Mouse (Mus musculus) embryonic facial prominence, embryonic 10.5 days (tissue): ENCODE data around the gene Acsf3. TPM values are rescaled to one million over a fixed set of nuclear protein-coding genes. Genes with fewer than 3 reads are reported as not detected.

ENCODE experiments used
- DNase-seq: peaks from one replicate; pipeline ENCODE4 v3.0.0-alpha.2; 2017; ENCODE audit warnings: low spot score
- H3K27ac ChIP-seq: fragments of 300-500 bp; sonication (generic); replicated peaks from 2 replicates; pipeline ENCODE4 v1.5.1; 2016; ENCODE audit warnings: mild to moderate bottlenecking
- H3K27me3 ChIP-seq: fragments of 300-500 bp; sonication (generic); replicated peaks from 2 replicates; pipeline ENCODE4 v1.6.1; 2016; ENCODE audit warnings: low read depth, mild to moderate bottlenecking; ENCODE audit not compliant: poor library complexity, severe bottlenecking
- H3K36me3 ChIP-seq: fragments of 300-500 bp; sonication (generic); replicated peaks from 2 replicates; pipeline ENCODE4 v1.6.1; 2016; ENCODE audit warnings: mild to moderate bottlenecking, moderate library complexity
- H3K4me1 ChIP-seq: fragments of 300-500 bp; sonication (generic); 2 replicates; pipeline ENCODE4 v1.6.1; 2016
- H3K4me3 ChIP-seq: fragments of 300-500 bp; sonication (generic); 2 replicates; pipeline ENCODE4 v1.5.1; 2016; ENCODE audit warnings: mild to moderate bottlenecking, moderate library complexity
- H3K9me3 ChIP-seq: fragments of 300-500 bp; sonication (generic); 2 replicates; pipeline ENCODE4 v1.6.1; 2016; ENCODE audit warnings: mild to moderate bottlenecking
- WGBS: fragments of 180-500 bp; shearing (Covaris S2); methylation state at CpG from one replicate; pipeline ENCODE4 v1.1.7; 2016; 5-methylcytosine and 5-hydroxymethylcytosine counted together
- polyA plus RNA-seq: library from polyadenylated mRNA; unstranded; fragments of >200 nt; fragmentation: Nextera tagmentation; extraction: Ambion mirVana; gene quantifications from 2 replicates; pipeline ENCODE4 v1.2.1, GENCODE M21; 2016

Acsf3 gene
- polyA plus RNA-seq, 1 experiment from 2014 or later, result 16.4 TPM

- Histone ChIP-seq H3K9me3 (no peaks in the 10 kb centered on the region), H3K27ac (no peak overlapping the region), H3K27me3 (peaks cover 25% of the 10 kb centered on the region), H3K4me3 (no peak overlapping the region), H3K36me3 (no peaks in the 10 kb centered on the region), H3K4me1 (peaks cover 33% of the 10 kb centered on the region)
- no peak for DNase-seq
- WGBS, result 85% methylated on average over 4 of the region's 4 CpGs
These were observed 70.4 kb downstream of the Acsf3 start for GRCm38 (mm10) chr8:122845662-122846061.

- Histone ChIP-seq H3K36me3 (no peaks in the 10 kb centered on the region), H3K27me3 (peaks cover 39% of the 10 kb centered on the region), H3K27ac (peak within 1 kb of the TSS; percentile 51; the same call in 1 of the 2 replicates), H3K4me3 (peak within 1 kb of the TSS; percentile 44), H3K9me3 (no peaks in the 10 kb centered on the region), H3K4me1 (peaks cover 40% of the 10 kb centered on the region)
- peak; percentile 86 for DNase-seq
- WGBS, result 14% methylated on average over 18 of the region's 18 CpGs
These were observed 72.7 kb downstream of the Acsf3 start, which contains the start of gene Cdh15 for GRCm38 (mm10) chr8:122847829-122848561. Gene Cdh15, plus strand, starts transcription at chr8:122847966.

GRCm38 (mm10) chr8:122849152-122849910, 74.0 kb downstream of the Acsf3 start:
- Histone ChIP-seq H3K27ac (0 out of 2 replicates have a peak overlapping the region, but pooled peaks have one; percentile 35), H3K27me3 (peaks cover 39% of the 10 kb centered on the region), H3K4me1 (peaks cover 53% of the 10 kb centered on the region), H3K36me3 (no peaks in the 10 kb centered on the region), H3K9me3 (no peaks in the 10 kb centered on the region), H3K4me3 (peak overlapping the region; percentile 16; the same call in 1 of the 2 replicates)
- 59% methylated on average over 11 of the region's 11 CpGs for WGBS
- no peak for DNase-seq

- Histone ChIP-seq H3K4me1 (peaks cover 67% of the 10 kb centered on the region), H3K9me3 (no peaks in the 10 kb centered on the region), H3K27me3 (peaks cover 34% of the 10 kb centered on the region), H3K4me3 (no peak overlapping the region), H3K27ac (peak overlapping the region; percentile 3; the same call in 1 of the 2 replicates), H3K36me3 (no peaks in the 10 kb centered on the region)
- DNase-seq, result no peak
- WGBS, result 72% methylated on average over 3 of the region's 3 CpGs
These were observed 75.5 kb downstream of the Acsf3 start for GRCm38 (mm10) chr8:122850641-122851240.

GRCm38 (mm10) chr8:122851692-122852545, 76.6 kb downstream of the Acsf3 start:
- 83% methylated on average over 12 of the region's 12 CpGs for WGBS
- Histone ChIP-seq H3K27ac (0 out of 2 replicates have a peak overlapping the region, but pooled peaks have one; percentile 24), H3K9me3 (no peaks in the 10 kb centered on the region), H3K36me3 (no peaks in the 10 kb centered on the region), H3K4me1 (peaks cover 68% of the 10 kb centered on the region), H3K4me3 (no peak overlapping the region), H3K27me3 (peaks cover 30% of the 10 kb centered on the region)
- no peak for DNase-seq

- H3K4me3 ChIP-seq, result no peak overlapping the region
- H3K27ac ChIP-seq, result 0 out of 2 replicates have a peak overlapping the region, but pooled peaks have one; percentile 24
- no peaks in the 10 kb centered on the region for H3K36me3 ChIP-seq
- 61% methylated on average over 1 of the region's 1 CpGs for WGBS
- no peak for DNase-seq
- H3K27me3 ChIP-seq, result peaks cover 29% of the 10 kb centered on the region
- peaks cover 67% of the 10 kb centered on the region for H3K4me1 ChIP-seq
- H3K9me3 ChIP-seq, result no peaks in the 10 kb centered on the region
These were observed 77.2 kb downstream of the Acsf3 start for GRCm38 (mm10) chr8:122852546-122852905.

- WGBS, result 23% methylated on average over 11 of the region's 11 CpGs
- DNase-seq, result peak; percentile 46
- peaks cover 59% of the 10 kb centered on the region for H3K4me1 ChIP-seq
- no peak overlapping the region for H3K4me3 ChIP-seq
- peaks cover 27% of the 10 kb centered on the region for H3K27me3 ChIP-seq
- H3K36me3 ChIP-seq, result no peaks in the 10 kb centered on the region
- no peak overlapping the region; the same call in 1 of the 2 replicates for H3K27ac ChIP-seq
- H3K9me3 ChIP-seq, result no peaks in the 10 kb centered on the region
These were observed 78.1 kb downstream of the Acsf3 start for GRCm38 (mm10) chr8:122853340-122853771.

- DNase-seq, result no peak
- 74% methylated on average over 7 of the region's 7 CpGs for WGBS
- peaks cover 49% of the 10 kb centered on the region for H3K4me1 ChIP-seq
- no peaks in the 10 kb centered on the region for H3K9me3 ChIP-seq
- peaks cover 17% of the 10 kb centered on the region for H3K27me3 ChIP-seq
- no peaks in the 10 kb centered on the region for H3K36me3 ChIP-seq
- H3K4me3 ChIP-seq, result no peak overlapping the region
- H3K27ac ChIP-seq, result no peak overlapping the region; the same call in 1 of the 2 replicates
These were observed 79.1 kb downstream of the Acsf3 start for GRCm38 (mm10) chr8:122854388-122854787.

- Histone ChIP-seq H3K4me1 (peaks cover 46% of the 10 kb centered on the region), H3K36me3 (no peaks in the 10 kb centered on the region), H3K27me3 (peaks cover 17% of the 10 kb centered on the region; the same call in 1 of the 2 replicates), H3K9me3 (no peaks in the 10 kb centered on the region), H3K4me3 (no peak overlapping the region), H3K27ac (no peak overlapping the region)
- no peak for DNase-seq
- WGBS, result 82% methylated on average over 4 of the region's 4 CpGs
These were observed 79.8 kb downstream of the Acsf3 start for GRCm38 (mm10) chr8:122855123-122855522.

- WGBS, result 86% methylated on average over 8 of the region's 8 CpGs
- H3K4me3 ChIP-seq, result no peak overlapping the region
- no peaks in the 10 kb centered on the region for H3K9me3 ChIP-seq
- no peak for DNase-seq
- H3K27me3 ChIP-seq, result peaks cover 17% of the 10 kb centered on the region; the same call in 1 of the 2 replicates
- no peaks in the 10 kb centered on the region for H3K36me3 ChIP-seq
- H3K27ac ChIP-seq, result no peak overlapping the region
- peaks cover 40% of the 10 kb centered on the region for H3K4me1 ChIP-seq
These were observed 81.0 kb downstream of the Acsf3 start for GRCm38 (mm10) chr8:122856288-122856687.

GRCm38 (mm10) chr8:122859843-122860242, 84.6 kb downstream of the Acsf3 start:
- peaks cover 9% of the 10 kb centered on the region for H3K9me3 ChIP-seq
- H3K36me3 ChIP-seq, result no peaks in the 10 kb centered on the region; the same call in 1 of the 2 replicates
- H3K27ac ChIP-seq, result no peak overlapping the region
- DNase-seq, result no peak
- 59% methylated on average over 13 of the region's 13 CpGs for WGBS
- H3K4me1 ChIP-seq, result peaks cover 22% of the 10 kb centered on the region
- peaks cover 3% of the 10 kb centered on the region; the same call in 1 of the 2 replicates for H3K27me3 ChIP-seq
- no peak overlapping the region for H3K4me3 ChIP-seq
